Mouse (Mus musculus) NIH3T3 (cell line): ENCODE data around the gene Slit2.
A peak's percentile ranks its signal among the peaks of the same experiment; 100 is the strongest.

Experiments used
- DNase-seq: peaks from one replicate; pipeline ENCODE4 v3.0.0-alpha.2; 2012; ENCODE audit warnings: low read depth

Gene Slit2

GRCm38 (mm10) chr5:48050637-48051314, 67.8 kb downstream of the Slit2 start:
- DNase-seq: no peak

GRCm38 (mm10) chr5:48058612-48059011, 75.7 kb downstream of the Slit2 start:
- DNase-seq: no peak

GRCm38 (mm10) chr5:48060715-48061114, 77.8 kb downstream of the Slit2 start:
- no peak for DNase-seq

- DNase-seq: no peak
Observed at GRCm38 (mm10) chr5:48078730-48079129, 95.8 kb downstream of the Slit2 start.

GRCm38 (mm10) chr5:48081223-48081881, 98.4 kb downstream of the Slit2 start:
- no peak for DNase-seq

GRCm38 (mm10) chr5:48113400-48113799, 130.5 kb downstream of the Slit2 start:
- peak; percentile 35 for DNase-seq

GRCm38 (mm10) chr5:48114969-48115537, 132.1 kb downstream of the Slit2 start:
- DNase-seq: no peak

- DNase-seq: no peak
Observed at GRCm38 (mm10) chr5:48122651-48123050, 139.7 kb downstream of the Slit2 start.

- peak; percentile 68 for DNase-seq
Observed at GRCm38 (mm10) chr5:48125770-48126423, 143.0 kb downstream of the Slit2 start.

GRCm38 (mm10) chr5:48129981-48130380, 147.0 kb downstream of the Slit2 start:
- DNase-seq: no peak

- peak; percentile 63 for DNase-seq
Observed at GRCm38 (mm10) chr5:48136571-48136970, 153.6 kb downstream of the Slit2 start.

GRCm38 (mm10) chr5:48138849-48139487, 156.0 kb downstream of the Slit2 start:
- peak; percentile 23 for DNase-seq

GRCm38 (mm10) chr5:48139488-48139862, 156.5 kb downstream of the Slit2 start:
- no peak for DNase-seq

- no peak for DNase-seq
Observed at GRCm38 (mm10) chr5:48146082-48146481, 163.1 kb downstream of the Slit2 start.

- no peak for DNase-seq
Observed at GRCm38 (mm10) chr5:48160829-48161228, 177.9 kb downstream of the Slit2 start.

GRCm38 (mm10) chr5:48181646-48182302, 198.8 kb downstream of the Slit2 start:
- DNase-seq: no peak

- no peak for DNase-seq
Observed at GRCm38 (mm10) chr5:48184358-48184757, 201.4 kb downstream of the Slit2 start.

- DNase-seq: no peak
Observed at GRCm38 (mm10) chr5:48187819-48188218, 204.9 kb downstream of the Slit2 start.

GRCm38 (mm10) chr5:48199380-48199779, 216.4 kb downstream of the Slit2 start:
- DNase-seq: no peak

- DNase-seq: no peak
Observed at GRCm38 (mm10) chr5:48215248-48215647, 232.3 kb downstream of the Slit2 start.

GRCm38 (mm10) chr5:48219624-48220155, 236.8 kb downstream of the Slit2 start:
- DNase-seq: no peak

GRCm38 (mm10) chr5:48225500-48225899, 242.6 kb downstream of the Slit2 start:
- DNase-seq: no peak
